Mouse (Mus musculus) forebrain, embryonic 15.5 days (tissue): ENCODE results near the gene 1300017J02Rik. TPM values are rescaled to one million over a fixed set of nuclear protein-coding genes. Genes with fewer than 3 reads are reported as not detected.

ENCODE experiments used
- ATAC-seq: fragments of 200-750 bp; cut with Nextera tagmentation; replicated peaks from 2 replicates; pipeline ENCODE4 v1.8.0; 2017; ENCODE audit warnings: mild to moderate bottlenecking, moderate TSS enrichment, moderate library complexity
- H3K27ac ChIP-seq: fragments of 300-500 bp; sonication (generic); replicated peaks from 2 replicates; pipeline ENCODE4 v1.5.1; 2015; ENCODE audit warnings: mild to moderate bottlenecking, inconsistent platforms
- H3K27me3 ChIP-seq: fragments of 300-500 bp; sonication (generic); 2 replicates; pipeline ENCODE4 v1.6.1; 2015; ENCODE audit warnings: inconsistent platforms
- H3K36me3 ChIP-seq: fragments of 300-500 bp; sonication (generic); 2 replicates; pipeline ENCODE4 v1.6.1; 2015; ENCODE audit warnings: mild to moderate bottlenecking, inconsistent platforms
- H3K4me1 ChIP-seq: fragments of 300-500 bp; sonication (generic); 2 replicates; pipeline ENCODE4 v1.6.1; 2015; ENCODE audit warnings: inconsistent platforms
- H3K4me2 ChIP-seq: fragments of 300-500 bp; sonication (generic); replicated peaks from 2 replicates; pipeline ENCODE4 v1.6.1; 2015; ENCODE audit warnings: mild to moderate bottlenecking, inconsistent platforms
- H3K4me3 ChIP-seq: fragments of 300-500 bp; sonication (generic); 2 replicates; pipeline ENCODE4 v1.5.1; 2015; ENCODE audit warnings: mild to moderate bottlenecking, inconsistent platforms
- H3K9ac ChIP-seq: fragments of 300-500 bp; sonication (generic); replicated peaks from 2 replicates; pipeline ENCODE4 v1.6.1; 2015; ENCODE audit warnings: mild to moderate bottlenecking, inconsistent platforms
- H3K9me3 ChIP-seq: fragments of 300-500 bp; sonication (generic); 2 replicates; pipeline ENCODE4 v1.6.1; 2016; ENCODE audit warnings: inconsistent platforms
- WGBS: fragments of 180-500 bp; shearing (Covaris S2); methylation state at CpG from one replicate; pipeline ENCODE4 v1.1.7; 2015; ENCODE audit warnings: mixed read lengths; 5-methylcytosine and 5-hydroxymethylcytosine counted together
- polyA plus RNA-seq: library from polyadenylated mRNA; unstranded; fragments of >200 nt; fragmentation: Nextera tagmentation; extraction: Ambion mirVana; gene quantifications from 2 replicates; pipeline ENCODE4 v1.2.1, GENCODE M21; 2015

The 1300017J02Rik gene
- polyA plus RNA-seq, 1 experiment from 2014 or later = 1.6 TPM

DNA sequence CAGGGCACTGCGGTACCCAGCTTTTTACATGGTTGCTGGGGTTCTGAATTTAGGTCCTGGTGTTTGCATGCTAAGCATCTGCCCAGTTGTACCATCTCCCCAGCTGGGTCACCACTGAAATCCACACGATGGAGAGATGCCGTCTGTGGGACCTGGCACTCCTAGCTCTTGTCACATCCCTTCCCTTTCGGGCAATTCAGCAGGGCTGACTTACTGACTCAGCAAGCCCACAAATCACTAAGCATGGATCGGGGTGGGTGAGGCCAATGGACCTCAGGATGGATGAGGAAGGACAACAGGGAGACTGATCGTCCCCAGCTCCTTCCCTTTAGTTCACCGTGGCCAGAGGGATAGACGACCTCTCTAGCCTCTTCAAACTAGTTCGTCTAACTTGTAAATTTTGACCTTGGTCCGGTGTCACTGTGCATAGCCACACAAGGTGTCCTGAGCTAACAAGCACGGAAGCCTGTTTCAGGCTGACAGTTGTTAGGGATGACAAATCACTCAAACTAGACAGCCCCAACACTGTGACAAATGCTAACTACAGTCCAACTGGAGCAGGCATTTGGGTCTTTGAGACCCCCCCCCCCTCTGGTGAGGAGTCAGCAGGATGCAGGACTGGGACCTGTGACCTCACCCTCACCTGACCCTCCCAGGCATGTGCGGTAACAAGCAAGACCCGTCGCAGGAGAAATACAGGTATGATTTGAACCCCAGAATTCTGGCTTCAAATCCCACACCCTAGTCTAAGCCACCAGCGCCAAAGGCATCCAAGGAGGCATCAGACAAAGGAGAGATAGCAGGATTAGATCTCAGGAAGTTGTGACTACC, 75.6 kb downstream of the 1300017J02Rik start:
- no peak overlapping the region for H3K9ac ChIP-seq
- no peak overlapping the region for H3K4me3 ChIP-seq
- peaks cover 9% of the 10 kb centered on the region for H3K4me1 ChIP-seq
- H3K27me3 ChIP-seq = no peaks in the 10 kb centered on the region
- H3K4me2 ChIP-seq = no peak overlapping the region
- H3K27ac ChIP-seq = no peak overlapping the region
- H3K36me3 ChIP-seq = no peaks in the 10 kb centered on the region
- ATAC-seq = no peak
- 90% methylated on average over 15 of the region's 15 CpGs for WGBS
- no peaks in the 10 kb centered on the region for H3K9me3 ChIP-seq

DNA sequence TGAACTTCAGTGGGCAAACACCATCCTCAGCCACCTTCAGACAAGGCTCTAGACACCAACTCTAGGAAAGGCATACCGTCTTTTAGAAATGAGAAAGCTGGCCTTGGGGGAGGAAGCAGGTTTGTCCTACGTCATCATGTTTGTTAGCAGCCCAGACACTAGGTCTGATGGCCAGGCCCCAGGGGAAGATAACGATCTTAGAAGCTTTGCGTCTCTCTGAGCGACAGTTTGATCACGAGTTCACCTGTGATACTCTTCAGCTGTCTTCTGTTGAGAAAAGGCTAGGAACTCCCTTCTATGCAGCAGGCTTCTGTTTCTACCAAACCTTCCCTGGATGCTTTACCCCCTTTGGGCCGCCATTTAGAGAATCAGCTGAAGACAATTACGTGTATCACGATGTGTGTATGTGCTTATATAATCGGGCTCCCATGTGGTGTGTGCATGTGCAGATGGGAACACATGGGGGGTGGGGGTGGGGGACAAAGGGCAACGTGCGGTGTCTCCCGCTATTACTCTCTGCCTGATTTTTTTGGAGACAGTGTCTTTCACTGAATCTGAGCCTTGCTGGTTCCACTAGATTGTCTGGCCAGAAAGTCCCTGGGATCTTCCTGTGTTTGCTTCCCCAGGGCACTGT, 76.4 kb downstream of the 1300017J02Rik start:
- ATAC-seq = no peak
- H3K4me3 ChIP-seq = no peak overlapping the region
- no peaks in the 10 kb centered on the region for H3K36me3 ChIP-seq
- H3K9me3 ChIP-seq = no peaks in the 10 kb centered on the region
- peaks cover 9% of the 10 kb centered on the region for H3K4me1 ChIP-seq
- no peak overlapping the region for H3K27ac ChIP-seq
- H3K9ac ChIP-seq = no peak overlapping the region
- no peak overlapping the region for H3K4me2 ChIP-seq
- WGBS = 80% methylated on average over 13 of the region's 13 CpGs
- no peaks in the 10 kb centered on the region for H3K27me3 ChIP-seq

DNA sequence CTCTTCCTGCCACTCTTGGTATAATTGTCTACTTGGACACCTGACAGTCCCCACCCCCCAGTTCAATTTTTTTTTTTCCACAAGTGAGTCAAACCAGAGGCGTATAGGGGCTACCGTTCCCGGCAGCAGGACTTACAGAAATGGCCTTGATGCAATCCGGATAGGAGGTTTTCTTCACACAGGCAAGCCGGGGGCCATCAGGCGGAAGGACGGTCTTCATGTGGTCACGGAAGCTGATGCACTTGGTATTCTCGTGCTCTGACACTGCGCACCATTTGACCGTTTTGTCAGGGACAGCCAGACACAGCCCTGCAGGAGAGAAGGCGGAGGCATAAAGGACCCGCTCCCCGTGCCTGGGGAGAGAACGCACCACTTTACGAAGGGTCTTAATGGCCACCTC, 77.1 kb downstream of the 1300017J02Rik start:
- no peak overlapping the region for H3K9ac ChIP-seq
- no peaks in the 10 kb centered on the region for H3K9me3 ChIP-seq
- 91% methylated on average over 16 of the region's 16 CpGs for WGBS
- H3K27me3 ChIP-seq = no peaks in the 10 kb centered on the region
- peaks cover 9% of the 10 kb centered on the region for H3K4me1 ChIP-seq
- no peak overlapping the region for H3K4me3 ChIP-seq
- H3K27ac ChIP-seq = no peak overlapping the region
- H3K36me3 ChIP-seq = no peaks in the 10 kb centered on the region
- ATAC-seq = no peak
- no peak overlapping the region for H3K4me2 ChIP-seq

DNA sequence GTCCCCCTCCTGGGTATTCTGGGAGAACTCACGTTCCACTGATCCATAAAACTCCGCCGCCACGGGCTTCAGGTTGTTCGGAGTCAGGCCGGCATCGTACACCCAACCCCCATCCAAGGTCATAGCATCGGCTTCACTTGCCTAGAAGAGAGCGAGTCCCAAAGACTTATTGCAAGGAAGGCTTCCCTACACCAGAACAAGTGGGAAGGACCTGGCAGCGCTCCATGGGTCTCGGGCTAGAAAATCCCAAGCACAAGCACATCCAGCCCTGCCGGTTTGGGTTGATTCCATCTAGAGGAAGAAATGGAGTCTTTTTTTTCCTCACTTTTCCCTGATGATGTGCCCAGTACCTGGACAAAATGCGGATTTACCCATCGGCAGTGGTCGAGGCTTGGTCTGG, 78.1 kb downstream of the 1300017J02Rik start:
- Histone ChIP-seq H3K4me1 (peaks cover 9% of the 10 kb centered on the region), H3K9me3 (no peaks in the 10 kb centered on the region), H3K9ac (no peak overlapping the region), H3K4me3 (no peak overlapping the region), H3K36me3 (no peaks in the 10 kb centered on the region), H3K4me2 (no peak overlapping the region), H3K27me3 (no peaks in the 10 kb centered on the region), H3K27ac (no peak overlapping the region)
- no peak for ATAC-seq
- WGBS = 94% methylated on average over 15 of the region's 15 CpGs

DNA sequence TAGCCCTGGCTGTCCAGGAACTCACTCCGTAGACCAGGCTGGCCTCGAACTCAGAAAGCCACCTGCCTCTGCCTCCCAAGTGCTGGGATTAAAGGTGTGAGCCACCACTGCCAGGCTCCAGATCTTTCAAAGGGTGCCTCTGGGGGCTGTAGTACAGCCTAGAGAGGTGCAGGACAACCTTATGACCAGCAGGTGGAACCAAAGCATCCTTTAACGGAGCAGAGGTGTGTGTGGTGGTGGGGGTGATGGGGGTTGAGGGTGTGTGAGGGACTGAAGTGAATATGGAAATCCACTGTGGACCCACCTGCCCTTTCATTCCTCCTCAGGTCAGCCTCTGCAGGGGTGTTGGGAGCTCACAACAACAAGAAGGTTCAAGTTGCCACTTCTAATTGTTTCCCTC, 79.4 kb downstream of the 1300017J02Rik start:
- no peak overlapping the region for H3K4me2 ChIP-seq
- no peaks in the 10 kb centered on the region for H3K9me3 ChIP-seq
- no peaks in the 10 kb centered on the region for H3K36me3 ChIP-seq
- no peak overlapping the region for H3K27ac ChIP-seq
- H3K4me3 ChIP-seq = no peak overlapping the region
- no peak for ATAC-seq
- no peak overlapping the region for H3K9ac ChIP-seq
- peaks cover 6% of the 10 kb centered on the region for H3K4me1 ChIP-seq
- WGBS = 71% methylated on average over 3 of the region's 3 CpGs
- no peaks in the 10 kb centered on the region for H3K27me3 ChIP-seq

DNA sequence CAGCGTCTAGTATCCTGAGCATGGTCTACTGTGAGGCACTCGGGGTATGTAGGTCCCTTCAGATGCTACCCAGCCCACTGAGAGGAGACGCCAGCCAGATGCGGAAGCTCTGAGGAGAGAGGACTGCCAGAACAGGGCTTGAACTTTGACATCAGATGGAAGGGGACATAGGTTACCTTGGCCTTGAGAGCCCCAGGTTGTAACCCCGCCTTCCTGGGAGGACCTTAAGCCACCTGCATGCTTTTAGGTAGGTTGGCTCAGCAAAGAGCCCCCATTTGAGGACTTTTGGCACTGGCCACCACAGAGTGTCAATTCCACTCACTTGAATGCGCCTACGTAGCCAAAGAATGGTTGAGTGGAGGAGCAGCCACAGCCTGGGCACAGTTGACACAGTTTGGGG, 80.2 kb downstream of the 1300017J02Rik start:
- Histone ChIP-seq H3K27me3 (no peaks in the 10 kb centered on the region), H3K9ac (no peak overlapping the region), H3K9me3 (no peaks in the 10 kb centered on the region), H3K27ac (no peak overlapping the region), H3K4me3 (no peak overlapping the region), H3K4me2 (no peak overlapping the region), H3K4me1 (no peaks in the 10 kb centered on the region), H3K36me3 (no peaks in the 10 kb centered on the region)
- no peak for ATAC-seq
- WGBS = 91% methylated on average over 7 of the region's 7 CpGs

DNA sequence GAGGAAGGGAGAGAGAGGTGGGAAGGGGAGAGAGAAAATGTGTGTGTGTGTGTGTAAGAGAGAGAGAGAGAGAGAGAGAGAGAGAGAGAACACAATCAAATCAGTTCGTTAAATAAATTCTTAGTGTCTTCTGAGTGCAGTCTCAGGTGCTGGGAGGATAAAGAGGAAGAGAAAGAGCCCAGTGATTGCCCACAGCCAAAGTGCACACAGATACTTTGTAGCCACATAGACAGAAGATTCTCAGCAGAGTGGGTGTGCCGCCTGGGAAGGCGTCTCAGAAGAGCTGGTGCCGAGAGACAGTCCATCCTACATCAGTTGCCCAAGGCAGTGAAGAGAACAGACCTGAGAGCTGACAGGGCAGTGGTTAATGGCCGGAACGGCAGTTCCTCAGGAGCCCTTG, 90.6 kb downstream of the 1300017J02Rik start:
- 0 out of 2 replicates have a peak, but pooled peaks cover 4% of the 10 kb centered on the region for H3K4me1 ChIP-seq
- 80% methylated on average over 6 of the region's 6 CpGs for WGBS
- no peak overlapping the region for H3K27ac ChIP-seq
- ATAC-seq = no peak
- no peak overlapping the region for H3K9ac ChIP-seq
- H3K27me3 ChIP-seq = no peaks in the 10 kb centered on the region
- H3K4me2 ChIP-seq = no peak overlapping the region
- H3K9me3 ChIP-seq = no peaks in the 10 kb centered on the region
- no peaks in the 10 kb centered on the region for H3K36me3 ChIP-seq
- no peak overlapping the region for H3K4me3 ChIP-seq

DNA sequence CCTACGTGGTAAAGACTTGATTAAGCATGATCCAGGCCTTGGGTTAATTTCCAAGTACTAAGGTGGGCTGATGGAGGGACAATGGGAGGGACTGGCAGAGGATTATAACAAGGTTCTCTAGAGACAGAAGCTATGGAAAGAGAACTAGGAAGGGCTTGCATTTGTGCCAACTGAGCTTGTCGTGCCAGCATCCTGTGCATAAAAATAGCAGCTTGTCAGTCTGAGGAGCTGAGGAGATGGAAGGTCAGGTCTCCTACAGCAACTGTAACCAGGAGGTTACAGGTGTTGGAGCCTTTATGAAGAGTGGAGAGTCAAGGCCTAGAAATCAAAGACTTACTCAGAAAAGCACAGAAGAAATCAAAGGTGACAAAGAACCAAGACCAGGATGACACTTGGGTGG, 91.3 kb downstream of the 1300017J02Rik start:
- WGBS = 34% methylated on average over 2 of the region's 2 CpGs

DNA sequence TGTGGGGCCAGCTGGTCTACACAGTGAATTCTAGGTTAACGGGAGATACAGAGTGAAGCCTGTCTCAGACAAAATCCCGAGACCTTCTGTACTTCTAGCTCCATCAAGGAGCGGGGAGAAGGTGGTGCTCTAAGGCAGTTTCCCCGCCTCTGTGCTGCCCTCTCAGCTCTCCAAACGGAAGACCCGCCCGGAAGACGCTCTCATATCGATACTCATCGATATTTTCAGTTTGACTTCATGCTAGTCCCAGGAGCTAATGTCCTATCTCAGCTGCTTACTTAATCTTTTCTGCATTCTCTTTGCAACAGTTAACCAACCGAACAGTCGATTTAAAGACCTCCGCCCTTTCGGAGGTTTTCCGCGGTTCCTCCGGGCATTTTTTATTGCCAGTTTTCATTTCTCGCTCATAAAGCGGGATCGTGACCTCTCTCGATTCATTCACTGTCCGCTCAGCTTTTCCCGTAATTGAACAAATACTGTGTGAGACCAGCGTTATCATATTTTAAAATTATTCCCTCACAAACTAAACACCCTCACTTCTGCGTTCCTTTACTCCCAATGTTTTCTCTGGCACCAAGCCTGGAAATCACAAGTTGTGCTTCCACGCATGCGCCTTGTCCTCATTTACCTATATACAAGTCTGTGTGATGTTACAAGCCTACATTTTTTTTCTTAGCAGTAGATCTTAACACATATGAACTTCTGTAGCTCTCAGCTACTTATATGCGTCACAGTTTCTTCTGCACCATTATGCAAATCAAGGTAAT, 92.0 kb downstream of the 1300017J02Rik start:
- 76% methylated on average over 28 of the region's 28 CpGs for WGBS
- no peak overlapping the region for H3K4me2 ChIP-seq

More for the DNA sequence above, 91.3 kb downstream of the 1300017J02Rik start:
- no peak overlapping the region for H3K4me3 ChIP-seq
- no peak for ATAC-seq
- 0 out of 2 replicates have a peak, but pooled peaks cover 4% of the 10 kb centered on the region for H3K4me1 ChIP-seq
- H3K9me3 ChIP-seq = no peaks in the 10 kb centered on the region
- no peak overlapping the region for H3K4me2 ChIP-seq
- H3K9ac ChIP-seq = no peak overlapping the region
- no peaks in the 10 kb centered on the region for H3K36me3 ChIP-seq
- H3K27ac ChIP-seq = no peak overlapping the region
- no peaks in the 10 kb centered on the region for H3K27me3 ChIP-seq

DNA sequence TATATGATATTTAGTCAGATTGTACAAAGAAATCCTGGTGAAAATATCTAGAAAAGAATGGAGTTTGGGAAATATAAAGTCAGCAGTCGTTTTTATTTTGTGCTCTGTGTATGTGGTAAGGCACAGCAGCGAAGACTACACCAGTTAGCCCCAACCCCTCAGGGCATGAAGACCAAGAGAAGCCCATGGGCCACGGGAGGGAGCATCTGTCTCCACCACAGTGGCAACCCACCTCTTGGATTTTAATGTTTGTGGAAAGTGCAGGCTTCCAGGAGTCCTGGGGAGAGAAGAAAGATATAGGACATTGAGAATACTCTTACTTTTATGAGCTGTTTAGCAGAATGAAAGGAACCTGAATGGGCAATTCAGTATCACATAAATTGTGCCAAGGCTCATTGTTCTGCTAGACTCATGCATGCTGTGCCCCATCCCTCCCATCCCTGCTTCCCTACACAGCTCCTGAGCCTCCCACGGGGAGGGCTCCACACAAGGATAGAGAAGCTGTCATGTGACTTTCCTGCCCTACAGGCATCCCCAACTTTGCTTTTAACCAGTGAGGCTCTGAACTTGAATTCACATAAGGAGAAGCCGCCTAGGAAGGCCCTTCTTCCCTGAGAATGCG, 96.0 kb downstream of the 1300017J02Rik start:
- 42% methylated on average over 6 of the region's 6 CpGs for WGBS

More for the DNA sequence above, 92.0 kb downstream of the 1300017J02Rik start:
- H3K4me1 ChIP-seq = 0 out of 2 replicates have a peak, but pooled peaks cover 7% of the 10 kb centered on the region
- no peak overlapping the region for H3K9ac ChIP-seq
- H3K9me3 ChIP-seq = no peaks in the 10 kb centered on the region
- H3K4me3 ChIP-seq = no peak overlapping the region
- no peaks in the 10 kb centered on the region for H3K27me3 ChIP-seq
- no peak overlapping the region for H3K27ac ChIP-seq
- no peaks in the 10 kb centered on the region for H3K36me3 ChIP-seq
- ATAC-seq = no peak

DNA sequence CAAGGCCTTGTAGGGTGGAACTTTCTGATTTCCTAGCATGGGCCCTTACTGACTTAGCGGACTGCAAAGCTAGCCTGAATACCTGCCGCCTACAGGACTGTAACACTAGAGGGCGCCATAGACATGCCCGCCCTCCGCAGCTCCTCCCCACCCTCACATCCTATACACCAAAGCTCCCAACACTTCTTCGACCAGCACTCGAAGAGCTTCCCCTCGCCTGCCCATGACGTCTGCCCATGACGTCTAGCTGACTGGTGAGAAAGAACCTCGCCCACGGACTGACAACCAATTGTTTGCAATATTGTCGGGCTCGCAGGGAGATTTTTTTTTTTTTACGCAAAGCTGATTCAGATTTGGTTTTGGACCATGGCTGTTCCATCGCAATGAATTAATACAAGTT, 97.0 kb downstream of the 1300017J02Rik start:
- no peak overlapping the region for H3K27ac ChIP-seq
- WGBS = 9% methylated on average over 16 of the region's 16 CpGs
- 0 out of 2 replicates have a peak, but pooled peaks cover 4% of the 10 kb centered on the region for H3K4me1 ChIP-seq
- peak; percentile 86 for ATAC-seq
- H3K4me2 ChIP-seq = peak overlapping the region; percentile 51
- no peaks in the 10 kb centered on the region for H3K9me3 ChIP-seq
- no peaks in the 10 kb centered on the region for H3K27me3 ChIP-seq
- no peaks in the 10 kb centered on the region for H3K36me3 ChIP-seq
- H3K9ac ChIP-seq = 0 out of 2 replicates have a peak overlapping the region, but pooled peaks have one; percentile 32
- H3K4me3 ChIP-seq = peak overlapping the region; percentile 28

More for the DNA sequence above, 96.0 kb downstream of the 1300017J02Rik start:
- H3K36me3 ChIP-seq = no peaks in the 10 kb centered on the region
- 0 out of 2 replicates have a peak, but pooled peaks cover 8% of the 10 kb centered on the region for H3K4me1 ChIP-seq
- H3K4me3 ChIP-seq = no peak overlapping the region
- no peaks in the 10 kb centered on the region for H3K9me3 ChIP-seq
- no peak for ATAC-seq
- H3K27me3 ChIP-seq = no peaks in the 10 kb centered on the region
- H3K27ac ChIP-seq = no peak overlapping the region
- no peak overlapping the region for H3K4me2 ChIP-seq
- no peak overlapping the region for H3K9ac ChIP-seq
